Mouse (Mus musculus) T-helper 2 cell (primary cell): ENCODE data around the gene Gm20721.

Experiments used
- in situ Hi-C: fragments of 300-600 bp; cut with MboI, MseI; formaldehyde crosslinking; loops from one replicate; pipeline ENCODE4 v1.15.1; 2025; ENCODE audit warnings: high pct_unique_total_duplicates

Gm20721 gene

GRCm38 (mm10) chr2:174298471-174298870 is 48.0 kb downstream of the Gm20721 start:
- in situ Hi-C loops = no loop called here

- in situ Hi-C loops = no loop called here
Observed at GRCm38 (mm10) chr2:174297851-174298250, 48.7 kb downstream of the Gm20721 start.

DNA sequence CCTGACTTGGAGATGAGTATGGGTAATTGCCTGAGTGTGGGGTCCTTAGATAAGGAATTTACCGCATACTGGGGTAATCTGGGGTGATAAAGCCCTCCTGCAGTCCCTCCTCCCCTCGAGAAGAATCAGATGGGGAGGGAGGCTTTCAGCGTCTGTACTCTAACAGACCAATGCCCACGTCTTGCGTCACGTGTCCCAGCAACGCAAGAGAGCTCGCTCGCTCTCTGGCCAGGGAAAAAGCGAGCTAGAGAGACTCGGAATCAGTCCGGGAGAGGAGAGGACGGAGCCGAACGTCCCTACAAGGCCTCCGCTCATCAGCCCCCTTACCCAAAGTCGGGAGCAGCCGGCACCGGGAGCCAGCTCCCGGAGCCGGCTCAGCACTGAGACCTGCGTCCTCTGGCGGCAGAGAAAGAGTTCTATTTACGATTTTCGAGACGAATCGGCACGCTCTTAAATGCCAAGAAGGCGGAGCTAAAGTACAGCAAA is 49.4 kb downstream of the Gm20721 start:
- in situ Hi-C loops = no loop called here

DNA sequence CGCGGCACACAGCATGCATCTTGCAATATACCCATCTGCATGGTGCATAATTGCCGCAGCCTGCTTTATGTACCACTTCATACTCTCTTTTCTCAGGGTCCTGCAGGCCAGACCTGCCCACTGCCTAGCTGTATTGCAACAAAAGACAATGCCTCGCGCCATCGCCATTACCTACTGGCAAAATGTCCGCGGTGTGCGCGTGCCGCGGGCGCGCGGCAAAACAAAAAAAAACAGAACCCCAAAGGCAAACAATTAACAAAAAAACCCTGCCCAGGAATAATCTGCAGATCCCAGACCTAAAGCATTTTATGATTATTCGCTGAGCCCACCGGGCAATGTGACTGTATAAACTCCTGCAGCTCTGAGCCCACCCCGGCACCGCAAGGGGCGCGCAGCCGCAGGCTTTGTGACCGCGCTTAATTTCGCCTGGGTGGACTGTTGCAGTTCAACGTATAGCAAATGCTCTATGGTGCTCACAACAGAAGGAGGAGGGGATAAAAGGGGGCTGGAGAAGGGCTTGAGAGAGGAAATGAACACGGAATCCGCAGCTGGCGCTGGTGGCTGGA is 50.5 kb downstream of the Gm20721 start:
- in situ Hi-C loops = no loop called here

- in situ Hi-C loops = no loop called here
Observed at GRCm38 (mm10) chr2:174295175-174295899, 51.2 kb downstream of the Gm20721 start.

- in situ Hi-C loops = no loop called here
Observed at GRCm38 (mm10) chr2:174294457-174294856, 52.1 kb downstream of the Gm20721 start.

- in situ Hi-C loops = no loop called here
Observed at GRCm38 (mm10) chr2:174291662-174292030, 54.9 kb downstream of the Gm20721 start.

GRCm38 (mm10) chr2:174291029-174291661 is 55.4 kb downstream of the Gm20721 start:
- in situ Hi-C loops = no loop called here

GRCm38 (mm10) chr2:174288673-174289430 is 57.7 kb downstream of the Gm20721 start:
- in situ Hi-C loops = loop anchor here (10.0 kb wide), 1 partner anchor 704 kb away; no protein-coding TSS in a partner anchor

DNA sequence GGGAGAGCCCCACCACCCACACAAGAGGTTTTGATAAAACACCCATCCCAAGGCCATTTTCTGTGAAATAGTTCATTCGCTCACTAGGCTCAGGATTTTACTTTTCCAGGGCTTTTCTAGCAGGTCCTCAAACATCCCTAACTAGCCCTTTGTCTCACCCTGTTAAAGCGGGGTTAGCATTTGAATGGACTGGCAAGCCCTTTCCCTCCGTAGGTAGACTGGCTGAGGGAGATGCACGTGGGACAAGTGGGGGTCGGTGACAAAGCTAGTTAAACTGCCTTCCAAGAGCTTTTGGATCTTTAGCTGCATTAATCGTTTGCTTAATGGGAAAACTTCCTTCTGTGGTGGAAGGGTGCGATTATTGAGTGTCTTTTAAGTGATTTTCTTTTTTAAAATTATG is 58.6 kb downstream of the Gm20721 start:
- in situ Hi-C loops = loop anchor here (10.0 kb wide), 1 partner anchor 703 kb away; no protein-coding TSS in a partner anchor

- in situ Hi-C loops = loop anchor here (10.0 kb wide), 1 partner anchor 701 kb away; no protein-coding TSS in a partner anchor
Observed at GRCm38 (mm10) chr2:174285921-174286470, 60.5 kb downstream of the Gm20721 start.

DNA sequence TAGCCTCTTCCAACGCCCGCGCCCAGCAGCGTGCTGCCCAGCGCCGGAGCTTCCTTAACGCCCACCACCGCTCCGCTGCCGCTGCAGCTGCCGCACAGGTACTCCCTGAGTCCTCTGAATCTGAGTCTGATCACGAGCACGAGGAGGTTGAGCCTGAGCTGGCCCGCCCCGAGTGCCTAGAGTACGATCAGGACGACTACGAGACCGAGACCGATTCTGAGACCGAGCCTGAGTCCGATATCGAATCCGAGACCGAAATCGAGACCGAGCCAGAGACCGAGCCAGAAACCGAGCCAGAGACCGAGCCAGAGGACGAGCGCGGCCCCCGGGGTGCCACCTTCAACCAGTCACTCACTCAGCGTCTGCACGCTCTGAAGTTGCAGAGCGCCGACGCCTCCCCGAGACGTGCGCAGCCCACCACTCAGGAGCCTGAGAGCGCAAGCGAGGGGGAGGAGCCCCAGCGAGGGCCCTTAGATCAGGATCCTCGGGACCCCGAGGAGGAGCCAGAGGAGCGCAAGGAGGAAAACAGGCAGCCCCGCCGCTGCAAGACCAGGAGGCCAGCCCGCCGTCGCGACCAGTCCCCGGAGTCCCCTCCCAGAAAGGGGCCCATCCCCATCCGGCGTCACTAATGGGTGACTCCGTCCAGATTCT is 61.6 kb downstream of the Gm20721 start:
- in situ Hi-C loops = loop anchor here (10.0 kb wide), 1 partner anchor 700 kb away; no protein-coding TSS in a partner anchor

DNA sequence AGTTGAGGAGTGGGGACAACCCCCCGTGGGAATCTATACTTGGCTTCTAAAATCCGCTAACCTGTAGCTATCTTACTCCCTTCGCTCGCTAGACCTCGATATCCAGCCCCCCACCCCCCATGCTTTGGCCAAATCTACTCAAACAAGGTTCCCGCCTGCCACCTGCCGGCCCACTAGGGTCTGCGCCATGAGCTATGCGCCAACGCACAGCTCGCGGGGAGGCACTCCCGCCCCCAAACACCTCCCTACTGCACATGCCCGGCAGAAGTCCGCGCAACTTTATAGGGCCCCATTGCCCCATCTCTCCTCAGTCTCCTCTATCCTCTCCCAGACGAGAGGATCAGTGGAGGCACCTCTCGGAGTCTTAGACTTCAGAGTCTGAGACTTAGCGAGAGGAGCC is 62.5 kb downstream of the Gm20721 start, which contains the start of gene Gnas:
Gene Gnas (plus strand): TSS at position 310 of the 400 bp plus-strand sequence.
- in situ Hi-C loops = loop anchor here (10.0 kb wide), 1 partner anchor 699 kb away; no protein-coding TSS in a partner anchor

DNA sequence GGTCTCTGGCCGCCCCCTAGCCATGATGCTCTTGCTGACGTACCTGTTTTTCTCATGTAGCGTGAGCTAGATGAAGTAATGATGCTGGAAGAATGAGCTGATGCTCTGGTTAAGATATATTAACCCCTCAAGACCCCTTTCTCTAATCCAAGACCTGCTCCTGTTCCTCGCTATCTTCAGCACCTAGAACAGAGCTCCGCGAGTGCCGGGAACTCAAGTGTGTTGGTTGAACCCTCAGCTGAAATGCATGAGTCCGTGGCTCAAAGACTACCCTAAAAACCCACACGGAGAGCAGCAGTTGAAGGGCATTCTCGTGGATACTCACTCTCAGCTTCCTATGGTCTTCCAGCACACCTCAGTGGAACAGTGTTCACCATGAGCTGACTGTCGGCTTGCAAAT is 63.2 kb downstream of the Gm20721 start:
- in situ Hi-C loops = loop anchor here (10.0 kb wide), 1 partner anchor 699 kb away; no protein-coding TSS in a partner anchor
